Mouse (Mus musculus) layer of hippocampus, adult 18-20 months (tissue): ENCODE measurements around the gene Hcfc1. TPM values are rescaled to one million over a fixed set of nuclear protein-coding genes. Genes with fewer than 3 reads are reported as not detected.

Source experiments
- total RNA-seq, 2 experiments: library from RNA; stranded (reverse); gene quantifications; 2 replicates each; pipeline ENCODE4 v1.2.3; 2021

The Hcfc1 gene
- total RNA-seq, 2 experiments from 2014 or later: 71.8 to 73.2 TPM

Other genes starting within 250 kb of the Hcfc1 start
- 10 to 100 TPM; 11.6 to 12.8 TPM for gene Abcd1, start 249.8 kb downstream of the Hcfc1 start, total RNA-seq
- gene Plxnb3, start 209.3 kb downstream of the Hcfc1 start, total RNA-seq: 10 to 100 TPM; 11.7 to 12.2 TPM
- gene Srpk3, start 192.0 kb downstream of the Hcfc1 start, total RNA-seq: 1 to 10 TPM; 2.7 to 6.3 TPM
- 100 to 1,000 TPM; 194 to 204 TPM for gene Idh3g, start 179.5 kb downstream of the Hcfc1 start, total RNA-seq
- 10 to 100 TPM; 87.4 to 87.6 TPM for gene Ssr4, start 179.3 kb downstream of the Hcfc1 start, total RNA-seq
- 100 to 1,000 TPM in 1 of 2 experiments, 10 to 100 TPM in 1; 95.8 to 104 TPM for gene Pdzd4, start 141.4 kb downstream of the Hcfc1 start, total RNA-seq
- gene Avpr2, start 74.3 kb downstream of the Hcfc1 start, total RNA-seq: not detected
- gene L1cam, start 70.3 kb downstream of the Hcfc1 start, total RNA-seq: 100 to 1,000 TPM; 118 to 119 TPM
- gene Arhgap4, start 44.5 kb downstream of the Hcfc1 start, total RNA-seq: 1 to 10 TPM; 4.3 to 4.4 TPM
- 10 to 100 TPM; 57.7 to 61.3 TPM for gene Naa10, start 44.4 kb downstream of the Hcfc1 start, total RNA-seq
- gene Renbp, start 35.5 kb downstream of the Hcfc1 start, total RNA-seq: 1 to 10 TPM; 5.4 to 5.5 TPM
- 10 to 100 TPM; 50.1 to 55.4 TPM for gene Irak1, start 57.6 kb upstream of the Hcfc1 start, total RNA-seq
- gene Opn1mw, start 161.1 kb upstream of the Hcfc1 start, total RNA-seq: under 1 TPM; 0.51 to 0.62 TPM
- gene Mecp2, start 169.0 kb upstream of the Hcfc1 start, total RNA-seq: 10 to 100 TPM; 95.9 to 97.0 TPM
- gene Tex28, start 201.5 kb upstream of the Hcfc1 start, total RNA-seq: not detected
- not detected for gene Tktl1, start 210.9 kb upstream of the Hcfc1 start, total RNA-seq